Mouse (Mus musculus) urinary bladder, postnatal 0 days (tissue): ENCODE results near the gene Cilp. TPM values are rescaled to one million over a fixed set of nuclear protein-coding genes. Genes with fewer than 3 reads are reported as not detected.

Experiments used
- polyA plus RNA-seq: library from polyadenylated mRNA; unstranded; fragments of >200 nt; fragmentation: Nextera tagmentation; extraction: Ambion mirVana; gene quantifications from 2 replicates; pipeline ENCODE4 v1.2.1, GENCODE M21; 2015

The Cilp gene
- 0.19 and 0.29 TPM in 2 replicates for polyA plus RNA-seq

DNA sequence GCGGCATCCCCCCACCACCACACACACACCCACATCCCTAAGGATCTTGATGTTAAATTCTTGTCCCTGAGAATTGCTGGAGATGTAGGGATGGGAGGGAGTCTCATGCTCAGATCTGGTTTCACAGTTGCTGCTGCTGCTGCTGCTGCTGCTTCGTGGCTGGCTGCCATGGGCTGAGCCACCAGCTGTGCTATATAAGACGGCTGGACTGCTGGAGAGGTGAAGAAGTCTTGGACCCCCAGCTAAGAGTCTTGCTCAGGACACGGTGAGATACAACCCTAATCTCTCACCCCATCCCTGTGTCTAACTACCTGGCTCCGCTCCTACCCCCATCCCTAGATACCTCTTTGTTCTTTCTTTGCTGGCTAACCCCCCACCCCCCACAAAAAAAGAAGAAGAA lies at the start of gene Cilp:
Cilp (plus strand) TSS at position 222 of the 400 bp plus-strand sequence.

DNA sequence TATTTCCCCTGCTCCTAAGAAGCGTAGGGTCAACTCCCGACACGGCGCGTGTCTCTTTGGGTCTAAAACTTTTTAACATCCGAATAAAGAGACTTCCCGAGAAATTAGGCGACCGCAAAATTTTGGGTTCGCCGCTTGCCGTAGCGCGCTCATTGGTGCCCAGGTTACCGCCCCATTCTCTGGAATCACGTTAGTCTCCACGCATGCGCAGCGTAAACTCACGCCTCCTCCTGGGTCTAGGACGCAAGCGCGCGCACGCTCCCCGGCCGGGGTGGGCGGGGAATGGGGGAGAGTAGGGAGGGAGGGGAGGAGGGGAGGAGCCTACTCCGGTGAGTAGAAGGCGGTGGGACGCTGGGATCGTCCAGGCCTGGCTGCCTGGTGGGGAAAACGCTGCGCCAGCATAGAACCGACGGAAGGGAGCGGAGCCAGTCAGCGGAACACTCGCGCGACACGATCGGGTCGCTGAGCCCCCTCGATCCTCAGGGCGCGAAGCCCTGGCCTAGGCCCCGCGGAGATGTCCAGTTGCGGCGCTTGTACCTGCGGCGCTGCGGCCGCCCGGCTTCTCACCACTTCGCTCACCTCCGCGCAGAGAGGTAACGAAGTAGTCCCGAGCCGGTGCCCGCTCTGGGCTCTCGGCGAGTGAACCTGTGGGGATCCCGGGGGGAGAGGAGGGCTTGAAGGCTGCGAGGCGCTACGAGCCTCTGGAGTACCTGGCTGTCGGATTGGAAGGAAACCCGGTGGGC lies 29.2 kb downstream of the Cilp start, which contains the start of gene Clpx:
Clpx (plus strand) TSS at position 288 of the 743 bp plus-strand sequence.

Other genes starting within 250 kb of the Cilp start
- gene Hacd3, start 243.5 kb upstream of the Cilp start, polyA plus RNA-seq = 36.7 and 42.1 TPM in 2 replicates
- 22.1 and 26.4 TPM in 2 replicates for gene Dpp8, start 232.8 kb upstream of the Cilp start, polyA plus RNA-seq
- gene Igdcc4, start 163.7 kb upstream of the Cilp start, polyA plus RNA-seq = 6.2 and 6.6 TPM in 2 replicates
- 1.2 and 1.5 TPM in 2 replicates for gene Igdcc3, start 124.0 kb upstream of the Cilp start, polyA plus RNA-seq
- gene Parp16, start 69.8 kb upstream of the Cilp start, polyA plus RNA-seq = 2.3 and 2.4 TPM in 2 replicates
- 31.5 and 33.3 TPM in 2 replicates for gene Clpx, start 29.1 kb downstream of the Cilp start, polyA plus RNA-seq
- gene Pdcd7, start 80.9 kb downstream of the Cilp start, polyA plus RNA-seq = 4.3 and 4.6 TPM in 2 replicates
- not detected in 2 replicates for gene Ubap1l, start 95.9 kb downstream of the Cilp start, polyA plus RNA-seq
- 1.7 and 2.0 TPM in 2 replicates for gene Kbtbd13, start 126.5 kb downstream of the Cilp start, polyA plus RNA-seq
- 10.1 and 11.0 TPM in 2 replicates for gene Rasl12, start 133.3 kb downstream of the Cilp start, polyA plus RNA-seq
- gene Slc51b, start 157.8 kb downstream of the Cilp start, polyA plus RNA-seq = not detected in 2 replicates
- 10.7 and 10.9 TPM in 2 replicates for gene Mtfmt, start 170.6 kb downstream of the Cilp start, polyA plus RNA-seq
- gene Spg21, start 195.8 kb downstream of the Cilp start, polyA plus RNA-seq = 54.0 and 60.5 TPM in 2 replicates